Mouse (Mus musculus) C2C12 (cell line): Measurements from ENCODE around the gene Nell1.

Experiments
- CTCF ChIP-seq: IDR thresholded peaks from one replicate; pipeline ENCODE4 v1.5.1; 2011; ENCODE audit not compliant: control insufficient read depth, insufficient read depth, insufficient read length
- MYOG ChIP-seq: IDR thresholded peaks from one replicate; pipeline ENCODE4 v1.6.1; 2011; ENCODE audit not compliant: control insufficient read depth, insufficient read length; ENCODE audit errors: extremely low read depth
- USF1 ChIP-seq: IDR thresholded peaks from one replicate; pipeline ENCODE4 v1.6.1; 2011; ENCODE audit warnings: low read depth, mild to moderate bottlenecking, control low read depth, moderate library complexity

DNA sequence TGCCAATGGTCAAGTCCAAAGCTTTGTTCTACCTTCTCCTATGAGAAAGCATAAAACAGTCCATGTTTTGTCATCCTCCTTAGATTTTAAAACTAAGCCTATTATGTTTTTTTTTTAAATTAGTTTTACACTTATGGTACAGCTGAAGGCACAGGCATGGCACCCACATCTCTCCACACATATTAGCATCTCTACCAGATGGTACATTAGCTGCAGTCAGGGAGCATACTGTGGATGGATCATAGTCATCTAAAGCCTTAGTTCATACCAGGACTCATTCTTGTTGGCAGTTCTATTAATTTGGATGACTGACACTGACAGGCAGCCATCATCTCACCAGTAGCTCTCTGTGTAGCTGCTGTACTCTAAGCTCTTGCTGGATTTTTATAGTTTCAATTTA is 466.6 kb downstream of the Nell1 start:
- TF ChIP-seq CTCF (no peak), MYOG (no peak), USF1 (no peak)
